Mouse (Mus musculus) CH12.LX (cell line): Measurements from ENCODE around the gene Cabp2. TPM values are rescaled to one million over a fixed set of nuclear protein-coding genes. Genes with fewer than 3 reads are reported as not detected.

Source experiments
- DNase-seq: peaks from one replicate; pipeline ENCODE4 v3.0.0-alpha.2; 2013; ENCODE audit errors: extremely low read depth
- H3K27ac ChIP-seq: 2 replicates; pipeline ENCODE4 v1.5.1; 2012; ENCODE audit warnings: low read depth, mild to moderate bottlenecking, control low read depth, moderate library complexity; ENCODE audit not compliant: insufficient read depth
- H3K27me3 ChIP-seq: replicated peaks from 2 replicates; pipeline ENCODE3; 2012; ENCODE audit warnings: inconsistent platforms
- H3K36me3 ChIP-seq, 2 experiments: replicated peaks in 1 of 2; 2 replicates each; pipeline versions ENCODE3 to v1.6.1; 2012; ENCODE audit warnings: inconsistent platforms in 1 of 2, low read length in 1 of 2, mild to moderate bottlenecking in 1 of 2, mixed read lengths in 1 of 2, moderate library complexity in 1 of 2; ENCODE audit not compliant: control insufficient read depth in 1 of 2, insufficient read depth in 1 of 2
- H3K4me1 ChIP-seq, 2 experiments: 2 replicates each; pipeline ENCODE4 v1.6.1; 2012; ENCODE audit warnings: inconsistent platforms in 1 of 2, moderate library complexity in 1 of 2; ENCODE audit not compliant: insufficient read depth in 2 of 2, control insufficient read depth in 1 of 2
- H3K4me2 ChIP-seq: 2 replicates; pipeline ENCODE4 v1.6.1; 2012; ENCODE audit warnings: low read depth, mild to moderate bottlenecking, control low read depth; ENCODE audit not compliant: poor library complexity, insufficient read depth, severe bottlenecking
- H3K4me3 ChIP-seq, 3 experiments: fragments of 150-350 bp in 1 of 3; sonication (generic) in 1 of 3; replicated peaks in 1 of 3; 2 replicates each; pipeline versions ENCODE3 to v1.5.1; 2011 to 2012; ENCODE audit warnings: low read depth in 2 of 3, low read length in 2 of 3, mild to moderate bottlenecking in 2 of 3, moderate library complexity in 2 of 3, control low read depth in 1 of 3, improper control_type of control experiment in 1 of 3, inconsistent platforms in 1 of 3, mixed read lengths in 1 of 3; ENCODE audit not compliant: poor library complexity in 1 of 3
- H3K79me2 ChIP-seq: replicated peaks from 2 replicates; pipeline ENCODE4 v1.6.1; 2012; ENCODE audit warnings: mild to moderate bottlenecking, moderate library complexity; ENCODE audit not compliant: control insufficient read depth, poor library complexity, insufficient read depth, severe bottlenecking; ENCODE audit errors: extremely low read depth
- H3K9ac ChIP-seq: 2 replicates; pipeline ENCODE4 v1.6.1; 2012; ENCODE audit warnings: low read depth, mild to moderate bottlenecking, control low read depth, moderate library complexity; ENCODE audit not compliant: insufficient read depth
- H3K9me3 ChIP-seq: replicated peaks from 2 replicates; pipeline ENCODE3; 2012; ENCODE audit warnings: low read length, inconsistent platforms, mixed read lengths
- CHD1 ChIP-seq: IDR thresholded peaks from 2 replicates; pipeline ENCODE4 v1.6.1; 2012; ENCODE audit warnings: low read depth, low read length, improper control_type of control experiment, inconsistent platforms
- E2F4 ChIP-seq: IDR thresholded peaks from 2 replicates; pipeline ENCODE4 v1.6.1; 2011; ENCODE audit warnings: low read depth, low read length, improper control_type of control experiment; ENCODE audit not compliant: insufficient replicate concordance
- ELF1 ChIP-seq: IDR thresholded peaks from 2 replicates; pipeline ENCODE4 v1.6.1; 2014; ENCODE audit warnings: low read depth, mild to moderate bottlenecking, inconsistent platforms, low read length, improper control_type of control experiment
- EP300 ChIP-seq: IDR thresholded peaks from 2 replicates; pipeline ENCODE4 v1.6.1; 2011; ENCODE audit warnings: low read length, improper control_type of control experiment
- ETS1 ChIP-seq: conservative IDR thresholded peaks from 2 replicates; pipeline ENCODE4 v1.6.1; 2012; ENCODE audit warnings: low read depth, mild to moderate bottlenecking, inconsistent platforms, low read length, improper control_type of control experiment, moderate library complexity
- GABPA ChIP-seq: IDR thresholded peaks from 2 replicates; pipeline ENCODE4 v1.6.1; 2012; ENCODE audit warnings: low read depth, low read length, improper control_type of control experiment, inconsistent platforms; ENCODE audit not compliant: insufficient replicate concordance
- JUN ChIP-seq: IDR thresholded peaks from 2 replicates; pipeline ENCODE4 v1.6.1; 2011; ENCODE audit warnings: low read depth, mild to moderate bottlenecking, low read length, improper control_type of control experiment, moderate library complexity; ENCODE audit not compliant: insufficient read depth
- MAFK ChIP-seq: IDR thresholded peaks from 2 replicates; pipeline ENCODE4 v1.6.1; 2011; ENCODE audit warnings: low read length, improper control_type of control experiment; ENCODE audit not compliant: insufficient replicate concordance
- MAZ ChIP-seq: IDR thresholded peaks from 2 replicates; pipeline ENCODE4 v1.6.1; 2012; ENCODE audit warnings: low read depth, mild to moderate bottlenecking, inconsistent platforms, low read length, improper control_type of control experiment, moderate library complexity
- MEF2A ChIP-seq: IDR thresholded peaks from 2 replicates; pipeline ENCODE4 v1.6.1; 2014; ENCODE audit warnings: low read depth, mild to moderate bottlenecking, inconsistent platforms, low read length, improper control_type of control experiment, borderline replicate concordance
- POLR2A ChIP-seq: IDR thresholded peaks from 2 replicates; pipeline ENCODE4 v1.6.1; 2011; ENCODE audit warnings: low read depth, mild to moderate bottlenecking, improper control_type of control experiment, low read length
- POLR2AphosphoS2 ChIP-seq: IDR thresholded peaks from 2 replicates; pipeline ENCODE4 v1.6.1; 2011; ENCODE audit warnings: low read depth, low read length, improper control_type of control experiment
- RAD21 ChIP-seq: IDR thresholded peaks from 2 replicates; pipeline ENCODE4 v1.6.1; 2011; ENCODE audit warnings: low read depth, mild to moderate bottlenecking, low read length, improper control_type of control experiment, moderate library complexity
- RCOR1 ChIP-seq: conservative IDR thresholded peaks from 2 replicates; pipeline ENCODE4 v1.6.1; 2012; ENCODE audit warnings: low read depth, mild to moderate bottlenecking, inconsistent platforms, low read length, improper control_type of control experiment
- SIN3A ChIP-seq: IDR thresholded peaks from 2 replicates; pipeline ENCODE4 v1.6.1; 2012; ENCODE audit warnings: low read length, improper control_type of control experiment, inconsistent platforms
- SMC3 ChIP-seq: IDR thresholded peaks from 2 replicates; pipeline ENCODE4 v1.6.1; 2011; ENCODE audit warnings: low read depth, low read length, improper control_type of control experiment
- TBP ChIP-seq: conservative IDR thresholded peaks from 2 replicates; pipeline ENCODE4 v1.6.1; 2011; ENCODE audit warnings: low read depth, low read length, improper control_type of control experiment
- TCF12 ChIP-seq: IDR thresholded peaks from 2 replicates; pipeline ENCODE4 v1.6.1; 2014; ENCODE audit warnings: low read depth, mild to moderate bottlenecking, inconsistent platforms, low read length, improper control_type of control experiment
- UBTF ChIP-seq: IDR thresholded peaks from 2 replicates; pipeline ENCODE4 v1.6.1; 2012; ENCODE audit warnings: low read depth, mild to moderate bottlenecking, inconsistent platforms, low read length, improper control_type of control experiment, moderate library complexity
- USF1 ChIP-seq: IDR thresholded peaks from 2 replicates; pipeline ENCODE4 v1.6.1; 2014; ENCODE audit warnings: low read depth, mild to moderate bottlenecking, inconsistent platforms, low read length, improper control_type of control experiment
- ZC3H11A ChIP-seq: IDR thresholded peaks from 2 replicates; pipeline ENCODE4 v1.6.1; 2012; ENCODE audit warnings: low read depth, mild to moderate bottlenecking, inconsistent platforms, low read length, improper control_type of control experiment
- ZMIZ1 ChIP-seq: IDR thresholded peaks from 2 replicates; pipeline ENCODE4 v1.6.1; 2012; ENCODE audit warnings: low read depth, mild to moderate bottlenecking, inconsistent platforms, low read length, improper control_type of control experiment
- ZNF384 ChIP-seq: IDR thresholded peaks from 2 replicates; pipeline ENCODE4 v1.6.1; 2012; ENCODE audit warnings: low read depth, low read length, improper control_type of control experiment, inconsistent platforms
- dilution Hi-C: fragments of 300-500 bp; cut with MboI; formaldehyde crosslinking; loops from 2 replicates; pipeline ENCODE4 v1.14.3; 2020; ENCODE audit warnings: low sequenced_read_pairs; ENCODE audit not compliant: extremely low pct_unique_long_range_greater_than_20kb, extremely low pct_ligation_motif_present
- in situ Hi-C: fragments of 300-500 bp; cut with MboI; formaldehyde crosslinking; loops from 3 replicates; pipeline ENCODE4 v1.14.3; 2019; ENCODE audit warnings: low sequenced_read_pairs, low pct_ligation_motif_present, low pct_unique_long_range_greater_than_20kb, mixed read lengths
- polyA plus RNA-seq: library from polyadenylated mRNA; unstranded; fragments of >175 nt; gene quantifications from 2 replicates; pipeline ENCODE4 v1.2.1, GENCODE M21; 2012; ENCODE audit warnings: low read depth; ENCODE audit not compliant: insufficient read length
- total RNA-seq, 2 experiments: library from RNA; depleted of rRNA; stranded (reverse); fragments of 300-350 nt in 1 of 2; fragments of >200 nt in 1 of 2; gene quantifications; 2 replicates each; pipeline ENCODE4 v1.2.3; 2012 to 2014

Gene Cabp2
- total and polyA plus RNA-seq, 3 experiments = not detected

DNA sequence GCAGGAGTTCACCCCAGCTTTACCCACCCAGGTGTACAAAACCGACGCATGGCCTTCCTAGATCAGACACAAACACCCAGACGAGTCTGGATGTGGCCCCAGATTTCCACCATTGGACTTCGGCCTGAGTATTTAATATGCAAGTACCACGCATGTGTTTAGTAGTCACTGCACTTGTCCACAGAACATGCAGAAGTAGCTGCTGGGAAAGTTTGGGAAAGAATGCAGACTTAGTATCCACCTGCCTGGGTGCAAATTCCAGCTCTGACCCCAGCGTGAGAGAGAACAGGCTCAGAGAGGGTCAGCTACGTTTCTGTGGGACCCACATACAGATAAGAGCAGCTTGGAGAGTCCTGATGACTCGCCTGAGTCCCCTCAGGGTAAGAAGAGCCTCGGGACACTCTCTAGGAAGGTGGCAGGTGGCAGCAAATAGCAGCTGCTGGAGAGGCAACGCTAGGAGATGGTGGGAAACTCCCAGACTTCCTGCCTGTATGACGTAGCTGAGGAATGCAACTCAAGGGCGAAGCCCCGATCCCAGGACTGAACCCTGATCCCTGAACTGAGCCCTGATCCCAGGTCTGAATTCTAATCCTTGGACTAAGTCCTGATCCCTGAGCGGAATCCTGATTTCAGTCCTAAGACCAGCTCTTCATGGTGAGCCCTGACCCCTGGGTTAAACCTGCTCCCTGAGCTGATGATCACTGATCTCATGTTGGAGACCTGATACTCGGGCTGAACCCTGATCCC is 25.3 kb upstream of the Cabp2 start:
- no peak overlapping the region for H3K9ac ChIP-seq
- dilution Hi-C loops = no loop called here
- H3K9me3 ChIP-seq = peaks cover 2% of the 10 kb centered on the region
- no peak overlapping the region for H3K4me2 ChIP-seq
- peaks cover 26 to 47% of the 10 kb centered on the region in 2 experiments for H3K4me1 ChIP-seq
- H3K36me3 ChIP-seq = no peaks in the 10 kb centered on the region
- no peak overlapping the region for H3K27ac ChIP-seq
- DNase-seq = no peak
- H3K79me2 ChIP-seq = no peaks in the 10 kb centered on the region
- no peak overlapping the region for H3K4me3 ChIP-seq
- H3K27me3 ChIP-seq = no peaks in the 10 kb centered on the region
- in situ Hi-C loops = no loop called here
- TF ChIP-seq ZNF384 (no peak), USF1 (no peak)
- TF ChIP-seq, all 38 proteins: peak for 0

DNA sequence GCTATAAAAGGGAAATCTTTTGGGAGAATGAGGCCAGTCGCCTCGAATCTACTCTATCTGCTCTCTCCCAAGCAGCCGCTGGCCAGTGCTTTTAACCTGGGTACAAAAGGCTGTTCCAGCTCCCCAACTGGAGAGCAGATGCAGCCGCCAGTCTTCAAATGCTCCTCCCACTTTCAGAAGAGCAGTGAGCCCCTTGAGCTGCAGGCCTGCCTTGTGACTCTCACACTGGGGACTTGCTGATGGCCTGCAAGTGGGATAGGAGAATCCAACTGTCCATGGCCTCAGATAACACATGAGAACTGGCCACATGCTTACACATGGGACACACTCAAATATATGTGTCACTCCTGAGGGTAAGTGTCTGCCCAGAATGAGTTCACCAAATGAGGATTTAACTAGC is 24.7 kb upstream of the Cabp2 start:
- dilution Hi-C loops (no loop called here), in situ Hi-C loops (no loop called here)
- H3K9me3 ChIP-seq = peaks cover 3% of the 10 kb centered on the region
- no peak overlapping the region for H3K9ac ChIP-seq
- no peak overlapping the region for H3K4me2 ChIP-seq
- DNase-seq = no peak
- no peaks in the 10 kb centered on the region for H3K27me3 ChIP-seq
- no peaks in the 10 kb centered on the region for H3K79me2 ChIP-seq
- no peaks in the 10 kb centered on the region for H3K36me3 ChIP-seq
- no peak overlapping the region for H3K4me3 ChIP-seq
- peaks cover 27 to 42% of the 10 kb centered on the region in 2 experiments for H3K4me1 ChIP-seq
- H3K27ac ChIP-seq = no peak overlapping the region
- no peak for TF ChIP-seq POLR2AphosphoS2
- no peak for TF ChIP-seq ZC3H11A
- no peak for TF ChIP-seq SIN3A
- TF ChIP-seq RAD21 = no peak
- no peak for TF ChIP-seq MAZ
- TF ChIP-seq ZNF384 = no peak
- no peak for TF ChIP-seq CHD1

DNA sequence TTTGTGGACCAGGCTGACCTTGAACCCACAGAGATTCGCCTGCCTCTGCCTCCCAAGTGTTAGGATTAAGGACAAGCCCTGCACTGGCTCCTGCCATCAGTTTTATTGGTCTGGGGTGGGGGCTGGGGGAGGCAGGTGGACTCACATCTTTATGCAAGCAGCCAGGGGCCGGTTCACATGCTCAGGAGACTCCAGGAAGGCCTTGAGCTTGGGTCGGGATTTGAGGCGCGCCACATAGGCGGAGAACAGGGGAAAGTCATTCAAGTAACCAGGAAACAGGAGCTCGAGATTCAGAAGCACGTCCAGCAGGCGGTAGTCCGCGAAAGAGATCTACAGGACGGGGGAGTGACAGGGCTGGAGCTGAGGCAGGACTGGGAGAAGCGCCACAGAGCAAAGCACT is 24.0 kb upstream of the Cabp2 start:
- dilution Hi-C loops = no loop called here
- H3K4me1 ChIP-seq = peaks cover 27 to 35% of the 10 kb centered on the region in 2 experiments
- H3K4me2 ChIP-seq = no peak overlapping the region
- H3K27ac ChIP-seq = no peak overlapping the region
- no peaks in the 10 kb centered on the region for H3K79me2 ChIP-seq
- peaks cover 3% of the 10 kb centered on the region for H3K9me3 ChIP-seq
- H3K4me3 ChIP-seq = no peak overlapping the region
- no peaks in the 10 kb centered on the region for H3K36me3 ChIP-seq
- no peak for DNase-seq
- in situ Hi-C loops = no loop called here
- TF ChIP-seq EP300 (no peak), E2F4 (no peak), MEF2A (no peak), RCOR1 (no peak), UBTF (no peak), SMC3 (no peak), POLR2A (no peak), GABPA (no peak), ZNF384 (no peak), TBP (no peak), ZC3H11A (no peak), JUN (no peak), MAFK (no peak), SIN3A (no peak), ELF1 (no peak), TCF12 (no peak), ETS1 (no peak), RAD21 (no peak), ZMIZ1 (no peak)
- TF ChIP-seq, all 38 proteins: peak for 0
- Histone ChIP-seq H3K27me3 (no peaks in the 10 kb centered on the region), H3K9ac (no peak overlapping the region)
